Mouse (Mus musculus) C2C12 (cell line): ENCODE results near the gene Eef1akmt2.

Experiments
- CTCF ChIP-seq: IDR thresholded peaks from one replicate; pipeline ENCODE4 v1.5.1; 2011; ENCODE audit not compliant: control insufficient read depth, insufficient read depth, insufficient read length
- MYOD1 ChIP-seq: IDR thresholded peaks from one replicate; pipeline ENCODE4 v1.6.1; 2011; ENCODE audit warnings: low read depth; ENCODE audit not compliant: control insufficient read depth, insufficient read length
- MYOG ChIP-seq: IDR thresholded peaks from one replicate; pipeline ENCODE4 v1.6.1; 2011; ENCODE audit not compliant: control insufficient read depth, insufficient read length; ENCODE audit errors: extremely low read depth
- USF1 ChIP-seq: IDR thresholded peaks from one replicate; pipeline ENCODE4 v1.6.1; 2011; ENCODE audit warnings: low read depth, mild to moderate bottlenecking, control low read depth, moderate library complexity

DNA sequence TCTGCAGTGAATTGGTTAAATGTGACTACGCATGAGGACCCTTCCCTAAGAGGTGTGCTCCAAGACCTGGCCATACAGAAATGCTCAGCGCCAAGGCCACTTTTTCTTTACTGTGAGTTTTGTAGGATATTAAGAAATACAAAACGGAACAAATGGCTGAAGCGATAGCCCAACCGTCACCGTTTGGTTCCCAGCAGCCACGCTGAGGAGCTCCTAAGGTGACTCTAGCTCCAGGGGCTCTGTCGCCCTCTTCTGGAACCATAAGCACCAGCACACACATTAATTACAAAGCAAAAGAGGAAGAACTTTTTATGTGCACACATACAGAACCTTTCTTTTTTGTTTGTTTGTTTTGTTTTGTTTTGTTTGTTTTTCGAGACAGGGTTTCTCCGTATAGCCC is 44.8 kb upstream of the Eef1akmt2 start:
- TF ChIP-seq CTCF (no peak), USF1 (no peak), MYOD1 (no peak), MYOG (no peak)
